ENCODE assay signal across 11 mouse cellular contexts in the genomic region with DNA sequence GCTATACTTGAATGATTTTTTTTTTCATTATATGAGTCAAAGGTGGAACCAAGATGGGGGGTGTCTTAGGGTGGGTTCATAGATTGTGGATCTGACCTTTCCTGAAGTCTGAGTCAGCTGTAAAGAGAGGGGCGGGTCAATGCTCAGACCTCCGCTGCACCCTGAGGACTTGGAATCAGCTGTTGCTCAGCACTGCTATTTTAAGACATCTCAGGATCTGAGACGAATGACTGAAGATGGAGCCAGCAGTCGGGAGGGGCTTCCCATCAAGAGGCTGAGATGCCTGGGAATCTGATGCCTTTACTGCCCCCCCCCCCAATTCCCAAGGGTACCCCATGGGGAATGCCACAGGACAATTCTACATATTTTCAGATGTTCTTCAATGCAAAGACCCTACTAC.
"Had no signal": no experiment of that assay in that cellular context is flagged by ENCODE, and none has a peak within 500 bp of the region (broad histone marks: within the 10 kb centered on the region; RNA-seq: fewer than 3 reads in every experiment).

No protein-coding gene starts in this region.

- H3K9me3 ChIP-seq: limb, embryonic 12.5 days; midbrain, embryonic 13.5 days; neural tube, embryonic 13.5 days had no signal

- DNase-seq: kidney, postnatal 10 days; kidney, postnatal 4 days; liver; lung, adult 18-20 months; lung, postnatal 36 days; right cerebral cortex, postnatal 14 days had no signal

- ATAC-seq: midbrain, embryonic 13.5 days had no signal

- H3K27me3 ChIP-seq: limb, embryonic 12.5 days; midbrain, embryonic 13.5 days; neural tube, embryonic 13.5 days had no signal

- H3K9ac ChIP-seq: limb, embryonic 12.5 days; liver, embryonic 14.5 days; midbrain, embryonic 13.5 days; neural tube, embryonic 13.5 days had no signal

- H3K4me1 ChIP-seq: limb, embryonic 12.5 days had no signal

- H3K27ac ChIP-seq: layer of hippocampus, adult 2 months; limb, embryonic 12.5 days; liver, embryonic 14.5 days; midbrain, embryonic 13.5 days; neural tube, embryonic 13.5 days had no signal

- H3K4me3 ChIP-seq: layer of hippocampus, adult 2 months; limb, embryonic 12.5 days; midbrain, embryonic 13.5 days; neural tube, embryonic 13.5 days had no signal

- H3K36me3 ChIP-seq: limb, embryonic 12.5 days; midbrain, embryonic 13.5 days had no signal

- H3K4me2 ChIP-seq: limb, embryonic 12.5 days; midbrain, embryonic 13.5 days; neural tube, embryonic 13.5 days had no signal
